Mouse (Mus musculus): ENCODE measurements around the gene Ugt1a5. TPM values are rescaled to one million over a fixed set of nuclear protein-coding genes. Genes with fewer than 3 reads are reported as not detected.

Gene Ugt1a5
- polyA plus RNA-seq, 1 experiment from 2014 or later, result not detected

GRCm38 (mm10) chr1:88245881-88246280, 80.1 kb downstream of the Ugt1a5 start:
- Histone ChIP-seq H3K4me3 (ENCODE audit: low read depth, low read length) (no peak overlapping the region), H3K9me3 (ENCODE audit: control insufficient read depth, low read depth, low read length) (peaks cover 86% of the 10 kb centered on the region), H3K36me3 (ENCODE audit: control insufficient read depth, insufficient read depth, low read length) (no peaks in the 10 kb centered on the region), H3K4me2 (replicated peaks; ENCODE audit: low read depth, low read length) (no peak overlapping the region), H3K27me3 (ENCODE audit: control insufficient read depth, insufficient read depth, low read length) (no peaks in the 10 kb centered on the region), H3K9ac (replicated peaks; ENCODE audit: low read depth, low read length) (no peak overlapping the region), H3K27ac (ENCODE audit: low read length) (no peak overlapping the region), H3K4me1 (ENCODE audit: control insufficient read depth, insufficient read depth, low read length) (no peaks in the 10 kb centered on the region)
- WGBS, result 77% methylated on average over 6 of the region's 6 CpGs
- no peak for ATAC-seq (ENCODE audit: insufficient number of reproducible peaks, insufficient read depth, low FRiP score, low read depth)

GRCm38 (mm10) chr1:88246386-88246785, 80.6 kb downstream of the Ugt1a5 start:
- no peaks in the 10 kb centered on the region for H3K27me3 ChIP-seq (ENCODE audit: control insufficient read depth, insufficient read depth, low read length)
- H3K36me3 ChIP-seq (ENCODE audit: control insufficient read depth, insufficient read depth, low read length), result no peaks in the 10 kb centered on the region
- no peaks in the 10 kb centered on the region for H3K4me1 ChIP-seq (ENCODE audit: control insufficient read depth, insufficient read depth, low read length)
- H3K4me2 ChIP-seq (replicated peaks; ENCODE audit: low read depth, low read length), result no peak overlapping the region
- peaks cover 85% of the 10 kb centered on the region for H3K9me3 ChIP-seq (ENCODE audit: control insufficient read depth, low read depth, low read length)
- no peak overlapping the region for H3K4me3 ChIP-seq (ENCODE audit: low read depth, low read length)
- H3K9ac ChIP-seq (replicated peaks; ENCODE audit: low read depth, low read length), result no peak overlapping the region
- WGBS, result 45% methylated on average over 6 of the region's 6 CpGs
- H3K27ac ChIP-seq (ENCODE audit: low read length), result no peak overlapping the region
- ATAC-seq (ENCODE audit: insufficient number of reproducible peaks, insufficient read depth, low FRiP score, low read depth), result no peak

GRCm38 (mm10) chr1:88247660-88248059, 81.8 kb downstream of the Ugt1a5 start:
- no peak overlapping the region for H3K4me3 ChIP-seq (ENCODE audit: low read depth, low read length)
- H3K4me1 ChIP-seq (ENCODE audit: control insufficient read depth, insufficient read depth, low read length), result no peaks in the 10 kb centered on the region
- ATAC-seq (ENCODE audit: insufficient number of reproducible peaks, insufficient read depth, low FRiP score, low read depth), result no peak
- H3K9ac ChIP-seq (replicated peaks; ENCODE audit: low read depth, low read length), result no peak overlapping the region
- WGBS, result 47% methylated on average over 2 of the region's 2 CpGs
- no peaks in the 10 kb centered on the region for H3K27me3 ChIP-seq (ENCODE audit: control insufficient read depth, insufficient read depth, low read length)
- H3K4me2 ChIP-seq (replicated peaks; ENCODE audit: low read depth, low read length), result no peak overlapping the region
- H3K27ac ChIP-seq (ENCODE audit: low read length), result no peak overlapping the region
- no peaks in the 10 kb centered on the region for H3K36me3 ChIP-seq (ENCODE audit: control insufficient read depth, insufficient read depth, low read length)
- H3K9me3 ChIP-seq (ENCODE audit: control insufficient read depth, low read depth, low read length), result peaks cover 84% of the 10 kb centered on the region

- H3K9me3 ChIP-seq (ENCODE audit: control insufficient read depth, low read depth, low read length), result peaks cover 84% of the 10 kb centered on the region
- 70% methylated on average over 4 of the region's 4 CpGs for WGBS
- H3K27me3 ChIP-seq (ENCODE audit: control insufficient read depth, insufficient read depth, low read length), result no peaks in the 10 kb centered on the region
- no peak overlapping the region for H3K4me2 ChIP-seq (replicated peaks; ENCODE audit: low read depth, low read length)
- no peaks in the 10 kb centered on the region for H3K36me3 ChIP-seq (ENCODE audit: control insufficient read depth, insufficient read depth, low read length)
- no peak overlapping the region for H3K9ac ChIP-seq (replicated peaks; ENCODE audit: low read depth, low read length)
- H3K4me1 ChIP-seq (ENCODE audit: control insufficient read depth, insufficient read depth, low read length), result no peaks in the 10 kb centered on the region
- no peak overlapping the region for H3K27ac ChIP-seq (ENCODE audit: low read length)
- no peak for ATAC-seq (ENCODE audit: insufficient number of reproducible peaks, insufficient read depth, low FRiP score, low read depth)
- no peak overlapping the region for H3K4me3 ChIP-seq (ENCODE audit: low read depth, low read length)
Measured at GRCm38 (mm10) chr1:88248658-88249057, 82.8 kb downstream of the Ugt1a5 start.

GRCm38 (mm10) chr1:88249596-88249995, 83.8 kb downstream of the Ugt1a5 start:
- no peak overlapping the region for H3K4me3 ChIP-seq (ENCODE audit: low read depth, low read length)
- no peaks in the 10 kb centered on the region for H3K27me3 ChIP-seq (ENCODE audit: control insufficient read depth, insufficient read depth, low read length)
- no peak overlapping the region for H3K4me2 ChIP-seq (replicated peaks; ENCODE audit: low read depth, low read length)
- no peaks in the 10 kb centered on the region for H3K36me3 ChIP-seq (ENCODE audit: control insufficient read depth, insufficient read depth, low read length)
- no peak overlapping the region for H3K9ac ChIP-seq (replicated peaks; ENCODE audit: low read depth, low read length)
- no peaks in the 10 kb centered on the region for H3K4me1 ChIP-seq (ENCODE audit: control insufficient read depth, insufficient read depth, low read length)
- ATAC-seq (ENCODE audit: insufficient number of reproducible peaks, insufficient read depth, low FRiP score, low read depth), result no peak; the same call in 1 of the 2 replicates
- WGBS, result 78% methylated on average over 7 of the region's 7 CpGs
- H3K9me3 ChIP-seq (ENCODE audit: control insufficient read depth, low read depth, low read length), result peaks cover 78% of the 10 kb centered on the region
- H3K27ac ChIP-seq (ENCODE audit: low read length), result no peak overlapping the region

GRCm38 (mm10) chr1:88250023-88250422, 84.2 kb downstream of the Ugt1a5 start:
- H3K27ac ChIP-seq (ENCODE audit: low read length), result no peak overlapping the region
- H3K4me3 ChIP-seq (ENCODE audit: low read depth, low read length), result no peak overlapping the region
- no peaks in the 10 kb centered on the region for H3K36me3 ChIP-seq (ENCODE audit: control insufficient read depth, insufficient read depth, low read length)
- H3K4me1 ChIP-seq (ENCODE audit: control insufficient read depth, insufficient read depth, low read length), result no peaks in the 10 kb centered on the region
- H3K4me2 ChIP-seq (replicated peaks; ENCODE audit: low read depth, low read length), result no peak overlapping the region
- no peaks in the 10 kb centered on the region for H3K27me3 ChIP-seq (ENCODE audit: control insufficient read depth, insufficient read depth, low read length)
- 81% methylated on average over 5 of the region's 5 CpGs for WGBS
- no peak for ATAC-seq (ENCODE audit: insufficient number of reproducible peaks, insufficient read depth, low FRiP score, low read depth)
- H3K9me3 ChIP-seq (ENCODE audit: control insufficient read depth, low read depth, low read length), result peaks cover 78% of the 10 kb centered on the region
- H3K9ac ChIP-seq (replicated peaks; ENCODE audit: low read depth, low read length), result no peak overlapping the region

- Histone ChIP-seq H3K4me3 (ENCODE audit: low read depth, low read length) (no peak overlapping the region), H3K9ac (replicated peaks; ENCODE audit: low read depth, low read length) (no peak overlapping the region), H3K9me3 (ENCODE audit: control insufficient read depth, low read depth, low read length) (peaks cover 64% of the 10 kb centered on the region), H3K27me3 (ENCODE audit: control insufficient read depth, insufficient read depth, low read length) (no peaks in the 10 kb centered on the region), H3K4me2 (replicated peaks; ENCODE audit: low read depth, low read length) (no peak overlapping the region), H3K27ac (ENCODE audit: low read length) (no peak overlapping the region), H3K4me1 (ENCODE audit: control insufficient read depth, insufficient read depth, low read length) (no peaks in the 10 kb centered on the region), H3K36me3 (ENCODE audit: control insufficient read depth, insufficient read depth, low read length) (no peaks in the 10 kb centered on the region)
- ATAC-seq (ENCODE audit: insufficient number of reproducible peaks, insufficient read depth, low FRiP score, low read depth), result no peak
- WGBS, result 72% methylated on average over 8 of the region's 8 CpGs
Measured at GRCm38 (mm10) chr1:88253106-88253505, 87.3 kb downstream of the Ugt1a5 start.

GRCm38 (mm10) chr1:88253540-88253939, 87.7 kb downstream of the Ugt1a5 start:
- Histone ChIP-seq H3K27me3 (ENCODE audit: control insufficient read depth, insufficient read depth, low read length) (no peaks in the 10 kb centered on the region), H3K4me1 (ENCODE audit: control insufficient read depth, insufficient read depth, low read length) (no peaks in the 10 kb centered on the region), H3K4me2 (replicated peaks; ENCODE audit: low read depth, low read length) (no peak overlapping the region), H3K9me3 (ENCODE audit: control insufficient read depth, low read depth, low read length) (peaks cover 60% of the 10 kb centered on the region), H3K9ac (replicated peaks; ENCODE audit: low read depth, low read length) (no peak overlapping the region), H3K36me3 (ENCODE audit: control insufficient read depth, insufficient read depth, low read length) (no peaks in the 10 kb centered on the region), H3K27ac (ENCODE audit: low read length) (no peak overlapping the region), H3K4me3 (ENCODE audit: low read depth, low read length) (no peak overlapping the region)
- ATAC-seq (ENCODE audit: insufficient number of reproducible peaks, insufficient read depth, low FRiP score, low read depth), result no peak
- WGBS, result 74% methylated on average over 6 of the region's 6 CpGs

- Histone ChIP-seq H3K27me3 (ENCODE audit: control insufficient read depth, insufficient read depth, low read length) (no peaks in the 10 kb centered on the region), H3K36me3 (ENCODE audit: control insufficient read depth, insufficient read depth, low read length) (0 out of 2 replicates have a peak, but pooled peaks cover 2% of the 10 kb centered on the region), H3K4me3 (ENCODE audit: low read depth, low read length) (no peak overlapping the region), H3K9ac (replicated peaks; ENCODE audit: low read depth, low read length) (no peak overlapping the region), H3K4me1 (ENCODE audit: control insufficient read depth, insufficient read depth, low read length) (no peaks in the 10 kb centered on the region; the same call in 1 of the 2 replicates), H3K9me3 (ENCODE audit: control insufficient read depth, low read depth, low read length) (peaks cover 47% of the 10 kb centered on the region), H3K27ac (ENCODE audit: low read length) (no peak overlapping the region), H3K4me2 (replicated peaks; ENCODE audit: low read depth, low read length) (no peak overlapping the region)
- 87% methylated on average over 12 of the region's 12 CpGs for WGBS
- no peak for ATAC-seq (ENCODE audit: insufficient number of reproducible peaks, insufficient read depth, low FRiP score, low read depth)
Measured at GRCm38 (mm10) chr1:88254793-88255465, 89.1 kb downstream of the Ugt1a5 start.

All from stomach, embryonic 14.5 days (tissue).